Mouse (Mus musculus) heart, adult 9 months (tissue): Measurements from ENCODE around the gene Rnf181.

Experiments
- DNase-seq, 2 experiments: peaks; one replicate each; pipeline ENCODE4 v3.0.0; 2022; ENCODE audit warnings: low spot score in 2 of 2

The Rnf181 gene

GRCm38 (mm10) chr6:72326274-72326673 is 40.5 kb downstream of the Rnf181 start:
- DNase-seq = no peak

GRCm38 (mm10) chr6:72323786-72324508 is 42.8 kb downstream of the Rnf181 start:
- no peak for DNase-seq

GRCm38 (mm10) chr6:72322936-72323335 is 43.8 kb downstream of the Rnf181 start:
- DNase-seq = no peak

- peak in 1 of 2 experiments; percentile 58 for DNase-seq
Observed at GRCm38 (mm10) chr6:72319019-72319418, 47.7 kb downstream of the Rnf181 start.

GRCm38 (mm10) chr6:72318440-72318839 is 48.3 kb downstream of the Rnf181 start:
- DNase-seq = no peak

GRCm38 (mm10) chr6:72316044-72316443 is 50.7 kb downstream of the Rnf181 start:
- DNase-seq = no peak

- no peak for DNase-seq
Observed at GRCm38 (mm10) chr6:72315384-72315783, 51.4 kb downstream of the Rnf181 start.

- peak; percentile 17 to 32 for DNase-seq
Observed at GRCm38 (mm10) chr6:72313124-72313867, 53.5 kb downstream of the Rnf181 start.

GRCm38 (mm10) chr6:72312198-72312597 is 54.6 kb downstream of the Rnf181 start:
- no peak for DNase-seq
